Mouse (Mus musculus) erythroblast, embryonic 14.5 days (primary cell): ENCODE results near the gene Shkbp1. TPM values are rescaled to one million over a fixed set of nuclear protein-coding genes. Genes with fewer than 3 reads are reported as not detected.
A peak's percentile ranks its signal among the peaks of the same experiment; 100 is the strongest.

Source experiments
- H3K27me3 ChIP-seq: 2 replicates; pipeline ENCODE4 v1.6.1; 2012; ENCODE audit warnings: inconsistent platforms; ENCODE audit not compliant: control insufficient read depth
- H3K36me3 ChIP-seq: 2 replicates; pipeline ENCODE4 v1.6.1; 2012; ENCODE audit warnings: mild to moderate bottlenecking, inconsistent platforms; ENCODE audit not compliant: control insufficient read depth
- H3K4me1 ChIP-seq: 2 replicates; pipeline ENCODE4 v1.6.1; 2012; ENCODE audit warnings: inconsistent platforms; ENCODE audit not compliant: control insufficient read depth
- H3K4me3 ChIP-seq: replicated peaks from 2 replicates; pipeline ENCODE3; 2012; ENCODE audit warnings: moderate library complexity, mild to moderate bottlenecking, inconsistent platforms
- H3K9me3 ChIP-seq: 2 replicates; pipeline ENCODE4 v1.6.1; 2012; ENCODE audit warnings: low read length, inconsistent platforms, mixed read lengths; ENCODE audit not compliant: control insufficient read depth
- GATA1 ChIP-seq: IDR thresholded peaks from 2 replicates; pipeline ENCODE4 v1.6.1; 2012; ENCODE audit warnings: low read length, inconsistent platforms, mixed read lengths
- TAL1 ChIP-seq: IDR thresholded peaks from 3 replicates; pipeline ENCODE4 v1.6.1; 2012; ENCODE audit warnings: low read length, inconsistent platforms, mixed read lengths
- polyA plus RNA-seq: library from polyadenylated mRNA; stranded (reverse); fragments of >175 nt; gene quantifications from 2 replicates; pipeline ENCODE4 v1.2.3, GENCODE M21; 2012

Shkbp1 gene
- polyA plus RNA-seq, 1 experiment = 13.0 TPM

DNA sequence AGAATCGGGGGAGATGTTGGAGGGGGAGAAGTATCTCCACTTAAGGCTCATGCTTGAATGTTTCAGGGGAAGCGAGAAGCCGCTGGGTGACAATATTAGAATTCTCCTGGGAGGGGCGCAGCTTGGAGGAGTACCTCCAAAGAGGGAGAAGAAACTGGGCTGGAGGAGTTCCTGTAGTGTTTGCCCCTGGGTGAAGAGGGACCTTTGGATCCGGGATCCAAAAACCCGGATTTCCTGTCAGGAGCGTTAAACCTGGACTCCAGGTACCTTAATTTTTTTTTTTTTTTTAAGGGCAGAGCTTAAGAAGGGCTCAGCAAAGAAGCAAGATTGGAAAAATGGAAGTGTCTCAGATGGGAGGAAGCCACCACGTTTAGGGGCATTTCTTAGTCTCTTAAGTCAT, 24.0 kb downstream of the Shkbp1 start:
- Histone ChIP-seq H3K36me3 (no peaks in the 10 kb centered on the region), H3K27me3 (peaks cover 100% of the 10 kb centered on the region), H3K4me1 (peaks cover 46% of the 10 kb centered on the region), H3K9me3 (peaks cover 14% of the 10 kb centered on the region), H3K4me3 (no peak overlapping the region)
- TF ChIP-seq GATA1 (no peak), TAL1 (no peak)

DNA sequence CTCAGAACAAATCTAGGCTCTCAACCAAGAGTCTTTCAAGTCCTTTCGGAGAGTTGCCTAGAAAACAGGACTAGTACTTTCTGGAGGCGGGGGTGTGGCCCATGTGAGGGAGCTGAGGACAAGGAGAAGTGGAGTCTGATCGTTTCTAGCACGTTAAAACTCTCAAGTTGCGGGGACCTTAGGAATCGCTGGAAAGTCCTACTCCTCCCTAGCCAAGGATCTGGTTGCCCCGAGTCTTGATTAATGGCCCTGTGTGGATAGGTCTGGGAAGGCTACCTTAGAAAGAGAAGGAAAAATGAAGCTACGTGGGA, 24.3 kb downstream of the Shkbp1 start:
- Histone ChIP-seq H3K4me1 (peaks cover 45% of the 10 kb centered on the region), H3K27me3 (peaks cover 100% of the 10 kb centered on the region), H3K36me3 (no peaks in the 10 kb centered on the region), H3K4me3 (peak overlapping the region; percentile 49), H3K9me3 (peaks cover 14% of the 10 kb centered on the region)
- no peak for TF ChIP-seq TAL1
- no peak for TF ChIP-seq GATA1

DNA sequence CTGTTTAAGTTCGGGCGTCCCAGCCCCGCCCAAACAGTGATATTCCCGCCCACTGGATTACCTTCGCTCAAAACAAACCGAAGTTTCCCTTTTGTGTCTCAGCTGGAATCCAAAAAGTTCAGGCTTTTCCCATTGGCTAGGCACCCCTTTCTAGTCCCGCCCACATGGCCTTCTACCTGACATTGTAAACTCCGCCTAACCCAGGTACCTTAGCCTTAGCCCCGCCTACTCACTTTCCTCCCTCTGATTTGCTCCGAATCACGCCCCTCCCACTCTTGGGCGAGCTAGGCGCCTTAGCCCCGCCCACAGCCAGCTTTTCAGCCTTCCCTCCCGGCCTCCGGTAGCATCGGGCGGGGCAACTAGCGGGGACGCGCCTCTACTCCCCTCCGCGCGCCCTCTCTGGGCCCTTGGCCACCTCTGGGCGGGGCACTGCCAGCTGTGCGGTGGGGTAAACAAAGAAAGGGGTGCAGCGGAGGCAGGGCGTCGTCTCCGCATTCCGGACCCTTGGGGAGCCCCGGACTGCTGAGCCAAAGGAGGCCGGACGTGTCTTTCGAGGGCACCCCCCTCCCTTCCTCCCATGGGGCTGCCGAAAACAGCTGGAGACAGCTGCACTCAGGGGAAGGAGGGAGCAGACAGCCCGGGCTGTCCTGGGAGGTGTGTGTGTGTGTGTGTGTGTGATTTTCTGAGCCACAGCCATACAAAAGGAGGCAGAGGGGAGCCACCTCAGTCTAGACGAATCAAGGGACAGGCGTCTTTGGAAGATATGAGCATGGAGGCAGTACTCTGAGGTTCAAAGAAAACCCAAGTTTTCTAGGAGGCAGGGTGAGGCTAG, 24.9 kb downstream of the Shkbp1 start:
- H3K27me3 ChIP-seq = peaks cover 100% of the 10 kb centered on the region
- H3K4me1 ChIP-seq = peaks cover 41% of the 10 kb centered on the region
- H3K9me3 ChIP-seq = peaks cover 14% of the 10 kb centered on the region
- H3K36me3 ChIP-seq = no peaks in the 10 kb centered on the region
- TF ChIP-seq GATA1 (no peak), TAL1 (no peak)
- H3K4me3 ChIP-seq = peak overlapping the region; percentile 49

DNA sequence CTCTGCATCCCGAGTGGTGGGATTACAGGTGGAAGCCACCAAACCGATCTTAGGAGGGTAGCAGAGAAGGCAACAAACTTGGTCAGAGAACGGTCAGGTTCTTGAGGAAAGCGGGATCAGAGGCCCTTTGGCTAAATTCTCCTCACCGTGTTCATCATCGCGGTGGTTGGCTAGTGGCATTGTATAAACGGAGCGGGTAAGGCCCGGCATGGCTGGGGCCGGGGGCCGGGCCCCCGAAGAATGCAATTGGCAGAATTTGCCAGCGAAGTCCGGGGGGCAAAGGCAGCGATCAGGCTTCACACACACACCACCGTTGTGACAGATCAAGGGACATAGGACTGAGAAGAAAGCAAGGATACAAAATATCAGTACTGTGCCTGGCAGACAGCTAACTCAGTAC, 25.8 kb downstream of the Shkbp1 start:
- peaks cover 100% of the 10 kb centered on the region for H3K27me3 ChIP-seq
- no peak for TF ChIP-seq TAL1
- TF ChIP-seq GATA1 = no peak
- H3K36me3 ChIP-seq = no peaks in the 10 kb centered on the region
- peak overlapping the region; percentile 49 for H3K4me3 ChIP-seq
- peaks cover 41% of the 10 kb centered on the region for H3K4me1 ChIP-seq
- peaks cover 14% of the 10 kb centered on the region for H3K9me3 ChIP-seq

DNA sequence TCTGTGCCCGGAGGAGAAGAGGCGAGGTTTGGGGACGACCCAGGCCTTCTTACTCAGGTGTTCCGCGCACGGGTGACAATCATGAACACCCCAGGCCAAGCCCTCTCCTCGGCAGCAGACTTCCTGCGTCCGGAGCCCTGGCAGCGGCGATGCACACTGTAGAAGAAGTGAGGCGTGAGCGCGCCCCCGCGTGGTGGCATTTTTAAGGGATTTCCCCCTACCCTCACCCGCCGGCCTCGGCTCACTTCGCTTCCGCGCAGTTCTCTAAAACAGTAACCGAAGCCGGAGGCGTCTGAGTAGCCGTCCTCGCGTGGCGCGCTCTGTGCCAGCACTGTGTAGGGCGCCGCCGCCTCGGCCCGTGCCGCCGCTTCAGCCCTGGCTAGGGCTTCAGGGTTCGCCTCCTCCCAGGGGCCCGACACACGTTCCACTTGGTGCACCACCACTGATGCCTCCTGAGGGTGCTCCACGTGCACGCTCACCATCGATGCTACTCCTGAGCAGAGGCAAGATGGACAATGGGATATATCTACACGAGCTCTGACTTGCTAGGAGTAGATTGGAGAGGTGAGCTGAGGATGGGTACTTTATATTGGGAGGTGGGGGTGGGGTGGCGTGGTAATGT, 26.4 kb downstream of the Shkbp1 start:
- TF ChIP-seq TAL1 (no peak), GATA1 (no peak)
- H3K4me3 ChIP-seq = no peak overlapping the region
- peaks cover 14% of the 10 kb centered on the region for H3K9me3 ChIP-seq
- H3K4me1 ChIP-seq = peaks cover 41% of the 10 kb centered on the region
- peaks cover 100% of the 10 kb centered on the region for H3K27me3 ChIP-seq
- H3K36me3 ChIP-seq = no peaks in the 10 kb centered on the region

DNA sequence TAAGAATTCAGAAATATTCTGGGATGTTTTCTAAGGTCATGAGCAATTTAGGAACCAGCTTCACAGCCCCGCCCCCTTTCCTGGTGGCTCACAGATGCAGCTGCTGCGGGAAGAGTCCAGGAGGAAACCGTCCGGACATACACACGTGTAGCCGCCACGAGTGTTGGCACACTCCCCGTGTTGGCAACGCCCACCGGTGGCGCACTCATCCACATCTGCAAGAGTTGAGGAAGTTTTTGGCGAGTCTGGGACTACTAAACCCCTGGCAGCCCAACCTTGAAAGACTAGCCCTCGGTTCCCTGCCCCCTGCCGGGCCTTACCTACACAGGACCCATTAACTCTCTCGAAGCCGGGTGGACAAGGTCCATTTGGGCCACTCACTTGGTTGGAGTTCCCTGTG, 27.2 kb downstream of the Shkbp1 start:
- peaks cover 100% of the 10 kb centered on the region for H3K27me3 ChIP-seq
- no peak for TF ChIP-seq TAL1
- TF ChIP-seq GATA1 = no peak
- H3K4me3 ChIP-seq = no peak overlapping the region
- H3K4me1 ChIP-seq = peaks cover 41% of the 10 kb centered on the region
- peaks cover 10% of the 10 kb centered on the region for H3K9me3 ChIP-seq
- no peaks in the 10 kb centered on the region for H3K36me3 ChIP-seq

DNA sequence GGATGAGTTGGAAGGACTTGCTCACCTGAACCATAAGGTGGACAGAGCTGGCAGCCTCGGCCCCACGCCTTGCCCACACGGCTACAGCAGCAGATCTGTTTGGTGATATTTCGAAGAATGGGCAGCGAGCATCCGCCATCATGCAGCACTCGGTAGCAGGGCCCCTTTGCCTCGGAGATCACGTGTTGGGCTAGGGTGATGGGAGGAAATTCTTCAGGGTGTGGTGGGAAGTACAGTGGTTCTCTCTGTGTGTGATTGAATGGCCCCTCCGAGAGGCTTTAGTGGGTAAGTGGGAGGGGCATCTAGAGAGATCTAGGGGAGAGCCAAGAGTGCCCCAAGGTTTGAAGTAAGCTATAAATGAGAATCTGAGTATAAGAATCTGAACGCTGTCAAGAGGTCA, 27.7 kb downstream of the Shkbp1 start:
- H3K27me3 ChIP-seq = peaks cover 100% of the 10 kb centered on the region
- no peak overlapping the region for H3K4me3 ChIP-seq
- no peaks in the 10 kb centered on the region for H3K36me3 ChIP-seq
- peaks cover 9% of the 10 kb centered on the region for H3K9me3 ChIP-seq
- TF ChIP-seq TAL1 (no peak), GATA1 (no peak)
- peaks cover 39% of the 10 kb centered on the region for H3K4me1 ChIP-seq

DNA sequence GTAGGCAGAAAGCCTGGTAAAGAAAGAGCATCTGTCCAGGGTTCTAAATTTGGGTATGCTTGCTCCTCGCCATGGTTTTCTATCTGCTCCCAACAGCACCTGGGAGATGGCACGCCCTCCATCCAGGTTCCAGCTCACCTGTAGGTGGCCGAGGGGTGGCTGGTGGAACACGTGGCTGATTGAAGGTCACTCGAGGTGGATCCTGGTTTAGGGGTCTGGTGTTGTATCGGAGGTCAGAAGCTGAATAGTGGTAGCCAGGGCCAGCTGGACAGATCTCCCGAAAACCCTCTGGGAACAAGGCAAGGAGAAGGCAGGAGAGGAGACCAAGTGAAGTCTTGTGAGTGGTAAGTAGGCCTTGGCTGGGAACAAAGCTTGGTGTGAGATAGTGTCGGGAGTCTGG, 28.3 kb downstream of the Shkbp1 start:
- Histone ChIP-seq H3K36me3 (no peaks in the 10 kb centered on the region), H3K9me3 (peaks cover 8% of the 10 kb centered on the region), H3K4me1 (peaks cover 33% of the 10 kb centered on the region), H3K27me3 (peaks cover 100% of the 10 kb centered on the region), H3K4me3 (no peak overlapping the region)
- TF ChIP-seq GATA1 = no peak
- no peak for TF ChIP-seq TAL1

DNA sequence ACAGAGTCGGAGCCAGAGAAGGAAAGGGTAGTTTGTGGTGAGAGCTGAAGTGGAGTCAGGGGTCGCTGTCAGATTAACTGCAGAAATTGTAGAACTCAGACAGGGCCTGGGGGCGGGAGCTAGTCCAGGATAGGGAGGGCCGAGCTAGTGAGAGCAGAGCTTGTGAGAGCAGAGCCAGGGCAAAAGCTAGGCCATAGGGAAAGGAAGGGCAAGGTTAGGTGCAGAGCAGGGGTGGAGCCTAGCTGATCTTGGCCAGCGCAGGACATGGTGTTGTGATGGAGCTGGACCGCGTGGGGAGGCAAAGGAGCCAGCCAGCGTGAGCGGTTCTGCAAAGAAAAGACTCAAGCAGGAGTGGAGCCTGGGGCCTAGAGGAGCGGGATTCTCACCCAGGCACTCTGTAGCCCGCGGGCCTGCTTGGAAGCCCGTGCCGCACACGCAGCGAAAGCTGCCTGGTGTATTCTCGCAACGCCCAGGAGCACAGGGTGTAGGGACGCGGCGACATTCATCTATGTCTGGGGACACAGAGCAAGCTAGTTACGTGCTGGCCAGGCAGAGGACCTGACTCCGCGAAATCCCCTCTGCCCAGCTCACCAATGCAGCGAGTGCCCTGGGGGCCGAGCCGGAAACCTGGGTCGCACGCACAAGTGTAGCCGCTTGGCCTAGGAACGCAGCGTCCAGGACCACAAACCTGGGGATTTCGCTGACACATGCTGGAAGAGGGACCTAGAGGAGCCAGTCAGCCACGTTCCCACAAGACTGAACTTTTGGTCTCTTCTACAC, 29.5 kb downstream of the Shkbp1 start:
- Histone ChIP-seq H3K4me1 (peaks cover 23% of the 10 kb centered on the region), H3K9me3 (peaks cover 8% of the 10 kb centered on the region), H3K4me3 (no peak overlapping the region), H3K27me3 (peaks cover 97% of the 10 kb centered on the region), H3K36me3 (no peaks in the 10 kb centered on the region)
- no peak for TF ChIP-seq TAL1
- no peak for TF ChIP-seq GATA1
